Mouse (Mus musculus): ENCODE measurements at regions not wholly inside any gene's neighbourhood (a gene's known extent, or its start where the extent isn't known, plus 50 kb on each side); places are given as distances from the start of the nearest gene placed in this dataset.

GRCm38 (mm10) chr8:92005091-92005490 lies 203.2 kb upstream of the Irx3 start:
- no peak for TF ChIP-seq CTCF (IDR thresholded peaks at IDR 0.05; ENCODE audit: low read depth)
- no peak for TF ChIP-seq EP300 (IDR thresholded peaks at IDR 0.05; ENCODE audit: low read depth)

All from liver, postnatal 0 days (tissue).